In genomic region chr9:107923956-107924355, GRCm38 (mm10) we compare ENCODE assay signal across 10 mouse cellular contexts. TPM values are rescaled to one million over a fixed set of nuclear protein-coding genes. Genes with fewer than 3 reads are reported as not detected.
DNase-seq lines count a peak whose midpoint lies in the region; ATAC-seq lines count a peak whose summit lies in the region.
"Had no signal": no experiment of that assay in that cellular context is flagged by ENCODE, and none has a peak within 500 bp of the region (broad histone marks: within the 10 kb centered on the region; RNA-seq: fewer than 3 reads in every experiment).

No protein-coding gene starts in this region.

- no peak overlapping the region for H3K4me3 ChIP-seq in embryonic facial prominence, embryonic 13.5 days
- no peak overlapping the region for H3K4me3 ChIP-seq in embryonic facial prominence, embryonic 10.5 days
- H3K4me3 ChIP-seq: erythroblast, embryonic 14.5 days had no signal

- ATAC-seq in embryonic facial prominence, embryonic 13.5 days (ENCODE audit: insufficient number of reproducible peaks, insufficient read depth, low FRiP score, low TSS enrichment, low read depth), result no peak
- peak; percentile 85 for ATAC-seq in common myeloid progenitor, adult 5-6 weeks (replicated peaks; ENCODE audit: low read depth, poor library complexity, severe bottlenecking)
- ATAC-seq in megakaryocyte progenitor cell, adult 5-6 weeks (replicated peaks; ENCODE audit: poor library complexity), result peak; percentile 80

- no peaks in the 10 kb centered on the region for H3K9me3 ChIP-seq in embryonic facial prominence, embryonic 13.5 days
- no peaks in the 10 kb centered on the region for H3K9me3 ChIP-seq in embryonic facial prominence, embryonic 10.5 days

- H3K9ac ChIP-seq in embryonic facial prominence, embryonic 13.5 days, result no peak overlapping the region; the same call in 1 of the 2 replicates

- peak overlapping the region; percentile 33 for H3K27ac ChIP-seq in embryonic facial prominence, embryonic 13.5 days
- no peak overlapping the region for H3K27ac ChIP-seq in embryonic facial prominence, embryonic 10.5 days (replicated peaks)

- peaks cover 17% of the 10 kb centered on the region for H3K4me1 ChIP-seq in embryonic facial prominence, embryonic 13.5 days
- peaks cover 15% of the 10 kb centered on the region for H3K4me1 ChIP-seq in embryonic facial prominence, embryonic 10.5 days

- DNase-seq in embryonic facial prominence, embryonic 10.5 days (ENCODE audit: low spot score), result no peak
- DNase-seq in heart, postnatal 14 days, result peak; percentile 47 to 50
- no peak for DNase-seq in urinary bladder, postnatal 4 days (ENCODE audit: low spot score in 2 of 2)
- DNase-seq in left cerebral cortex, postnatal 36 days (ENCODE audit: low spot score in 2 of 2), result no peak
- DNase-seq in urinary bladder, adult 2 months (ENCODE audit: low spot score), result no peak

- no peak overlapping the region for H3K4me2 ChIP-seq in embryonic facial prominence, embryonic 13.5 days

- WGBS in embryonic facial prominence, embryonic 13.5 days, result 48% methylated on average over 6 of the region's 6 CpGs
- WGBS in embryonic facial prominence, embryonic 10.5 days, result 67% methylated on average over 6 of the region's 6 CpGs

- H3K36me3 ChIP-seq in embryonic facial prominence, embryonic 13.5 days, result no peaks in the 10 kb centered on the region
- no peaks in the 10 kb centered on the region for H3K36me3 ChIP-seq in embryonic facial prominence, embryonic 10.5 days (replicated peaks)

- intact Hi-C loops in heart, postnatal 14 days (cut with DNase I), result loop anchor here (10.0 kb wide), 1 partner anchor 261 kb away; no protein-coding TSS in a partner anchor
- intact Hi-C loops in left cerebral cortex, postnatal 36 days (cut with DNase I), result no loop called here

- no peaks in the 10 kb centered on the region for H3K27me3 ChIP-seq in embryonic facial prominence, embryonic 13.5 days
- H3K27me3 ChIP-seq in embryonic facial prominence, embryonic 10.5 days (replicated peaks; ENCODE audit: low read depth, poor library complexity, severe bottlenecking), result peaks cover 16% of the 10 kb centered on the region; the same call in 1 of the 2 replicates

RNA-seq across cellular contexts. Expression of gene Actl11, which starts 4.3 kb away (rescaled TPM):
- polyA plus RNA-seq in embryonic facial prominence, embryonic 13.5 days (2015; fragmentation: Nextera tagmentation; extraction: Ambion mirVana), result not detected in 2 replicates
- not detected in 2 replicates for polyA plus RNA-seq in embryonic facial prominence, embryonic 10.5 days (2016; fragmentation: Nextera tagmentation; extraction: Ambion mirVana)
- total RNA-seq in common myeloid progenitor, adult 5-6 weeks (2017), result not detected in 2 replicates
- total RNA-seq in heart, postnatal 14 days (2021), result not detected
- total RNA-seq in megakaryocyte progenitor cell, adult 5-6 weeks (2015), result 0.05 TPM in 1 of 2 replicates, not detected in the other
- not detected in 2 replicates for total RNA-seq in megakaryocyte progenitor cell, adult 5-6 weeks (2017)
- not detected for total RNA-seq in left cerebral cortex, postnatal 36 days (2021)
- polyA plus RNA-seq in urinary bladder, adult 2 months (2012; rRNA removed), result not detected in 2 replicates
- total RNA-seq: left cerebral cortex, adult 8-10 months had no signal
- polyA plus RNA-seq: erythroblast, embryonic 14.5 days had no signal

RNA-seq across cellular contexts. Expression of gene Camkv, which starts 11.5 kb away (rescaled TPM):
- polyA plus RNA-seq in embryonic facial prominence, embryonic 13.5 days (2015; fragmentation: Nextera tagmentation; extraction: Ambion mirVana), result 9.1 and 9.7 TPM in 2 replicates
- polyA plus RNA-seq in embryonic facial prominence, embryonic 10.5 days (2016; fragmentation: Nextera tagmentation; extraction: Ambion mirVana), result 7.6 and 7.9 TPM in 2 replicates
- 0.32 TPM in 1 of 2 replicates, not detected in the other for total RNA-seq in common myeloid progenitor, adult 5-6 weeks (2017)
- total RNA-seq in heart, postnatal 14 days (2021), result under 1 TPM in 1 of 2 experiments, not detected in 1; 0.27 TPM
- total RNA-seq in megakaryocyte progenitor cell, adult 5-6 weeks (2015), result not detected in 2 replicates
- 0.20 TPM in 1 of 2 replicates, not detected in the other for total RNA-seq in megakaryocyte progenitor cell, adult 5-6 weeks (2017)
- 100 to 1,000 TPM; 353 to 360 TPM for total RNA-seq in left cerebral cortex, postnatal 36 days (2021)
- polyA plus RNA-seq in urinary bladder, adult 2 months (2012; rRNA removed), result 0.12 and 0.15 TPM in 2 replicates

RNA-seq across cellular contexts. Expression of gene Mst1r, which starts 17.3 kb away (rescaled TPM):
- polyA plus RNA-seq in embryonic facial prominence, embryonic 13.5 days (2015; fragmentation: Nextera tagmentation; extraction: Ambion mirVana), result 5.1 and 6.3 TPM in 2 replicates
- 0.65 and 1.1 TPM in 2 replicates for polyA plus RNA-seq in embryonic facial prominence, embryonic 10.5 days (2016; fragmentation: Nextera tagmentation; extraction: Ambion mirVana)
- total RNA-seq in common myeloid progenitor, adult 5-6 weeks (2017), result 0.41 TPM in 1 of 2 replicates, not detected in the other
- total RNA-seq in heart, postnatal 14 days (2021), result 1 to 10 TPM; 2.8 to 3.0 TPM
- total RNA-seq in megakaryocyte progenitor cell, adult 5-6 weeks (2015), result 0.22 TPM in 1 of 2 replicates, not detected in the other
- total RNA-seq in megakaryocyte progenitor cell, adult 5-6 weeks (2017), result 0.07 TPM in 1 of 2 replicates, not detected in the other
- 1 to 10 TPM in 1 of 2 experiments, under 1 TPM in 1; 0.81 to 2.6 TPM for total RNA-seq in left cerebral cortex, postnatal 36 days (2021)
- 39.2 and 55.3 TPM in 2 replicates for polyA plus RNA-seq in urinary bladder, adult 2 months (2012; rRNA removed)

RNA-seq across cellular contexts. Expression of gene Traip, which starts 26.0 kb away (rescaled TPM):
- polyA plus RNA-seq in embryonic facial prominence, embryonic 13.5 days (2015; fragmentation: Nextera tagmentation; extraction: Ambion mirVana), result 23.8 and 29.0 TPM in 2 replicates
- polyA plus RNA-seq in embryonic facial prominence, embryonic 10.5 days (2016; fragmentation: Nextera tagmentation; extraction: Ambion mirVana), result 38.8 and 41.5 TPM in 2 replicates
- total RNA-seq in common myeloid progenitor, adult 5-6 weeks (2017), result 12.8 and 23.2 TPM in 2 replicates
- total RNA-seq in heart, postnatal 14 days (2021), result 1 to 10 TPM; 1.2 to 1.8 TPM
- total RNA-seq in megakaryocyte progenitor cell, adult 5-6 weeks (2015), result 10.1 and 11.3 TPM in 2 replicates
- total RNA-seq in megakaryocyte progenitor cell, adult 5-6 weeks (2017), result 22.7 and 32.7 TPM in 2 replicates
- total RNA-seq in left cerebral cortex, postnatal 36 days (2021), result 10 to 100 TPM in 1 of 2 experiments, 1 to 10 TPM in 1; 7.8 to 16.5 TPM
- 0.59 and 1.1 TPM in 2 replicates for polyA plus RNA-seq in urinary bladder, adult 2 months (2012; rRNA removed)

RNA-seq across cellular contexts. Expression of gene Mon1a, which starts 36.0 kb away (rescaled TPM):
- 14.7 and 14.9 TPM in 2 replicates for polyA plus RNA-seq in embryonic facial prominence, embryonic 13.5 days (2015; fragmentation: Nextera tagmentation; extraction: Ambion mirVana)
- polyA plus RNA-seq in embryonic facial prominence, embryonic 10.5 days (2016; fragmentation: Nextera tagmentation; extraction: Ambion mirVana), result 12.2 and 12.7 TPM in 2 replicates
- total RNA-seq in common myeloid progenitor, adult 5-6 weeks (2017), result 11.1 and 16.3 TPM in 2 replicates
- total RNA-seq in heart, postnatal 14 days (2021), result 10 to 100 TPM; 10.1 to 10.8 TPM
- 5.3 and 5.9 TPM in 2 replicates for total RNA-seq in megakaryocyte progenitor cell, adult 5-6 weeks (2015)
- total RNA-seq in megakaryocyte progenitor cell, adult 5-6 weeks (2017), result 16.6 and 18.4 TPM in 2 replicates
- 10 to 100 TPM; 23.9 to 27.1 TPM for total RNA-seq in left cerebral cortex, postnatal 36 days (2021)
- polyA plus RNA-seq in urinary bladder, adult 2 months (2012; rRNA removed), result 33.2 and 35.4 TPM in 2 replicates

Comparison
In these comparisons a context has a peak if more than half of its experiments do, and no peak if none do; other contexts are left out.
1. DNase-seq: peak in heart, postnatal 14 days (2 of 2); none in embryonic facial prominence, embryonic 10.5 days (single experiment), urinary bladder, postnatal 4 days (0 of 2), left cerebral cortex, postnatal 36 days (0 of 2) and urinary bladder, adult 2 months (single experiment).
2. RNA of gene Camkv, which starts 11.5 kb away (total RNA-seq): 353 to 360 TPM in left cerebral cortex, postnatal 36 days; 0.32 TPM in common myeloid progenitor, adult 5-6 weeks, 0.27 TPM in heart, postnatal 14 days and 0.20 TPM in megakaryocyte progenitor cell, adult 5-6 weeks; every median in the first group is over 100 times any median in the second.